Mouse (Mus musculus) adrenal gland, postnatal 4 days (tissue): ENCODE measurements around the gene Cap2. TPM values are rescaled to one million over a fixed set of nuclear protein-coding genes. Genes with fewer than 3 reads are reported as not detected.

Source experiments
- DNase-seq, 2 experiments: peaks; one replicate each; pipeline ENCODE4 v3.0.0; 2021 to 2022; ENCODE audit warnings: low spot score in 2 of 2, mixed read lengths in 2 of 2
- long read RNA-seq, 2 experiments: library from polyadenylated mRNA; stranded (forward); transcript quantifications; one replicate each; pipeline ENCODE4 v2.0.0; 2021
- total RNA-seq, 2 experiments: library from RNA; stranded (reverse); gene quantifications; 2 replicates each; pipeline ENCODE4 v1.2.3; 2021

Gene Cap2
- 10 to 100 TPM in 1 of 2 experiments, 1 to 10 TPM in 1; 3.5 to 10.8 TPM for total RNA-seq
- long read RNA-seq, experiment 1, partial matches to known transcripts, result 1 of 2 reads
- long read RNA-seq, experiment 1, other reads (novel, unspliced or antisense), result 0 of 2 reads
- long read RNA-seq, experiment 2, partial matches to known transcripts, result 0 of 1 reads
- long read RNA-seq, experiment 2, other reads (novel, unspliced or antisense), result 1 of 1 reads

DNA sequence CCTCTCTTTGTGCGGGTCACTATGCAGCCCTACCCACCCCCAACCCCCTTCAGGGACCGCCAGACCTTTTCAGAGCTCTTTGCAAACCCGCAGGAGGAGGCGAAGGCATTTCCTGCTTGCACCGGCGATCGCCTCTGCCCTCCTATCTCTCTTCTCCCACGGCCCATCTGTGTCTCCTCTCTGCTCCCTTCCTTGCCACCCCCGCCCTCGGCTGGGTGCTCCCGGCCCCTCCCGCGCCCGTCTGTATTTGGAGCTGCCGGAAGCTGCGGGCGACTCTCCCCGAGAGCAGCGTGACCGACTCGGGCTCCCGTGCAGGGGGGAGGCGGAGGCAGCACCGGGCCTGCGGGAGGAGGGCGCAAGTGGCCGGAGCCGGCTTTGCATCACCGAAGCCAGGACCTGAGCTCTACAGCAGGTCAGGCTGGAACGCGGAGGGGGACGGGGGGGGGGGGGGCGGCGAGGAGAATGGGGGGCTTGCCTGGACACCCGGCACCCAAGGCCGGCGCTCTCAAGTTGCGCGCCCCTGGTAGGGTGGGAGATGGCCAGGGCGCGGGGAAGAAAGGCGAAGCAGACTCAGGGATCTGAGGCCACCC is at the start of gene Cap2:
Gene Cap2 (plus strand): TSS at position 49 of the 590 bp plus-strand sequence.
- peak; percentile 11 to 17 for DNase-seq

DNA sequence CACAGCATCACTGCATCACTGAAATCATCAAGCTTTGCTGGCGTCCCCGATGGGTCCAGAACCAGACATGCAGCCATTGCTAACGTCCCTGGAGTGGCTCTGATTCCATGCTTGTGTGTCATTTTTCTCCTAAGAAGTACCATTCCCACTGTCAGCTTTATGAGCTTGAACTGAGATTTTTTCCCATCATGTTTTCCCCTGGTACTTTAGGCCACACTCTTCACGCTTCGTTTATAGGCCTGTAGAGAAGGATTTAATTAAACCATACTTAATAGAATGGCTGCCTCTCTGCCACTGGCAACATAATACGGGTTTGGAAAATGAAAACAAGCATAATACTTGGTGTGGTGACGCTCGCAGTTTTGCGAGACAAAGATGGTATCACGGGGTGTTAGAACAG is 42.1 kb upstream of the Cap2 start:
- DNase-seq, result no peak

GRCm38 (mm10) chr13:46462280-46462679 is 39.4 kb upstream of the Cap2 start:
- no peak for DNase-seq

GRCm38 (mm10) chr13:46463764-46464163 is 37.9 kb upstream of the Cap2 start:
- no peak for DNase-seq

DNA sequence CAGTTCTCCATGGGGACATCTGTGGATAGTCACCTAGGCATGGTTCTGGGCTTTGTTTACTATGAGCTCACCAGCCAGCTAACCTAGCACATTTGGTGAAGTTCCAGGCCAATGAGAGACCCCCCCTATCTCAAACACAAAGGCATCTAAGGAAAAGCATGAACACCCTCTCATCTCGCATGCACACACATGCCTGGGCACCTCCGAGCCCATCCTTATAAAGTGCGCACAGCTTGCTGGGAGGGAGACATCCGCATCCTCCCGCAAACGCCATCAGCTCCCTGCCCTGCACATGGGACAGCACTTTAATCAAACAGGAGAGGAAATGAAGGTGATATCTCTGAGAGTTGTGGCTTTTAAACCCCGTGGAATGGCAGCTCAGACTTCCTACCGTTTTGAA is 33.4 kb upstream of the Cap2 start:
- DNase-seq, result no peak

GRCm38 (mm10) chr13:46469536-46469935 is 32.1 kb upstream of the Cap2 start:
- DNase-seq, result no peak

DNA sequence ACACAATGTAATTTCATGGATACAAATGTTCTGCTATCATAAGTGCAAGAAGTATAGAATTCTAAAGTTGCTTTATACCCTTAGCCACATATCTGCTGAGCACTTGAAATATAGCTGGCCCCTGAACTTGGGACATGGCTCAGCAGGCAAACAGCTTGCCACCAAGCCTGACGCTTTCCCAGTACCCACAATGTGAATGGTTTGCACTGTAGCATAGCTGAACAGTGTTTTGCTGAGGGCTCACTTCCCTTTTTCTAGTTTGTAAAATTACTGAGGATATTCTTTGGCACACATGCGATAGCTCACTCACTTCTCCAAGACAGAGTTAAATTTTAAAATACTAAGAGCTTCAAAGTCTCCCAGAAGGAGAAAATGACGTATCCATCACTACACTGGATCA is 20.4 kb upstream of the Cap2 start:
- DNase-seq, result no peak

DNA sequence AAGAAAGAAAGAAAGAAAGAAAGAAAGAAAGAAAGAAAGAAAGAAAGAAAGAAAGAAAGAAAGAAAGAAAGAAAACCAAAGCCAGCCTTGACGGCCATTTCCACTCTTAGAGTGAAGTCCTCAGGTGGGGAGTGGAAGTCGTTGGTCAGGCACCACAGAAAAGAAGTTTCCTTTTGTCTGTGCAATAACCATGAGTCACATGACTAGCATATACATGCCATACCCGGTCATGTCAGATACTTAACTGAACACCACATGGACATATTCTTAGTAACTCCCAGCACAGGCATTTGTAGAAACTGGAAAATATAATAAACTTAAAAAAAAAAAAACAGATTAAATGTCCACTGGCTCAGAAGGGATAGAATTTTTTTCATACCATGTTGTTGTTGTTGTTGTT is 16.0 kb upstream of the Cap2 start:
- DNase-seq, result no peak

GRCm38 (mm10) chr13:46488166-46488565 is 13.5 kb upstream of the Cap2 start:
- no peak for DNase-seq

DNA sequence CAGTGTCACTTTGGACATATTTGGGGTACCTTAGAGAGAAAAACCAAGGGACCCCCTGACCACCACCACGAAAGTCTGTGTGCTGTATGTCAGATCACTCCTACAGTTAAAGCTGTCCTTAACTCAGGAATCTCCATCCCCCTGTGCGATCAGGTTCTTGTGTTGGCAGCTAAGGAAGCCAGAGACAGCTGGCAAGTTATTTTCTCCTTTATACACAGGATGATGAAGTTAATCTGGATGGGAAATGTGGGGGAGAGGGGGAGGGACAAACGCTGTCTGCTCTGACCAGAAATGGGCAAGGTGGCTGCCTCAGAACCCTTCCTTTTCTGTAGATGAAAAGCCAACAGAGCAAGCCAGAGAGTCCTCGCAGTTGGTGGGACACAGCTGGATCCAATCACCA is 11.0 kb upstream of the Cap2 start:
- no peak for DNase-seq

DNA sequence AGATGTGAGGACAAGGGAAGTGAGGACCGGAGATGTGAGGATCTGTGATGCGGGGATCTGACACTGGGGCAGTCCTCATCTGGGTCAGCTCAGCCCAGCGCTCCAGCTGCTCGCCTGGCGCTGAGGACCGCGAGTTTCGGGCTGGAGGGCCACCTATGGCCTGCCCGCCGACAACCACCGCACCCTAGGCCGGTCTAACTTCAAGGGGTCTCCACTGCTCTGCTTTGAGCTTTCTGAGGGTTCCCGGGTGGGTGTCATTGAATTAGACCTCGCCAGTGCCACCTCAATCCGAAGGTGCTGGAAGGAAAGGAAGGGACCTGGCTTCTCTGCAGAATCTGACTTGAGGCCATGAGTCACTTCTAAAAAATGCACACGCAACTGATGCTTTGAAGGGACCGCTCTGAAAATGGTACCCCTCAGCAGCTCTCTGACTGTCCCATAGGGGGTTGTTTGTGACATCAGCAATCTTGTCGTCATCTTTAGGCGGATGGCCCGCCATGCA is 793 bp downstream of the Cap2 start:
- DNase-seq, result peak in 1 of 2 experiments; percentile 2

GRCm38 (mm10) chr13:46507944-46508343 is 6.3 kb downstream of the Cap2 start:
- no peak for DNase-seq

DNA sequence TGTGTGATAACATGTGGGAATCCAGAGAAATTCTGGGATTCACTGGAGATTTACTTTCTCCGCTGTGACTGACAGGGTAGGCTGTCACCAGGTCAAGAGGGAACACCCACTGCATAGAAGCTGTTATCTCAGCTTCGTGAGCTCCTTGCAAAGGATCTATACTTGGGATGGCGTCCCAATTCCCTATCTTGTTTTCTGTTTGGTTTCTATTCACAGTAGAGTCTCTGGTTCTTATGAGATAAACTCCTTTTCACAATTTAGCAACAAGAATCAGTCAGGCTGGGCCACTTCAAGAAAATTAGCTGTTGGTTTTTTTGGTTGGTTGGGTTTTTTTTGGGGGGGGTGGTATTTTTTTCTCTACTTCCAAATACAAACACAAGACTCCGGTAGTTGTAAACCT is 7.2 kb downstream of the Cap2 start:
- DNase-seq, result no peak

- no peak for DNase-seq
These were observed 8.8 kb downstream of the Cap2 start for GRCm38 (mm10) chr13:46510460-46510859.

- DNase-seq, result no peak
These were observed 12.8 kb downstream of the Cap2 start for GRCm38 (mm10) chr13:46514484-46514883.

- DNase-seq, result no peak
These were observed 13.5 kb downstream of the Cap2 start for GRCm38 (mm10) chr13:46515120-46515523.

DNA sequence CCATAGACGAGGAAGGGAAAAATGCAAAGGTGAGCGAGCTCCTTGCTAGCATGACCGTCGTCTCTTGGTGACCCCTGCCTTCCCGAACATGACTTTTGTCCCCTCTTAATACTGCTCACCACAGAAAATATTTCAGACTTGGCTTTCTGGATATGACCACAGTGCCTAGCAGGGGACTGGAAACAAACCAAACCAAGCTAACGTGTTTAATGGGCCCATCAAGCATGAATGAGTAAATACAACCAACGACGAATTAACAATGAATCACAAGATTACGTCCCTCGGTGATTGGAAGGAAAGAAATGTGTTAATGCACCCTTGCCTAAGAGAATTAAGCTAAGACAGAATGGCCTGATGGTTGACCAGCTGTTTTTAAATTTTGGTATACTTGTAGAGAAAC is 13.9 kb downstream of the Cap2 start:
- no peak for DNase-seq

GRCm38 (mm10) chr13:46516183-46516582 is 14.5 kb downstream of the Cap2 start:
- DNase-seq, result no peak

- DNase-seq, result no peak
These were observed 15.6 kb downstream of the Cap2 start for GRCm38 (mm10) chr13:46517211-46517685.

- no peak for DNase-seq
These were observed 19.8 kb downstream of the Cap2 start for GRCm38 (mm10) chr13:46521482-46521881.

- DNase-seq, result no peak
These were observed 21.1 kb downstream of the Cap2 start for GRCm38 (mm10) chr13:46522798-46523197.

- no peak for DNase-seq
These were observed 21.6 kb downstream of the Cap2 start for GRCm38 (mm10) chr13:46523235-46523634.

- no peak for DNase-seq
These were observed 22.1 kb downstream of the Cap2 start for GRCm38 (mm10) chr13:46523712-46524111.
